Mouse (Mus musculus): ENCODE results near the gene Eipr1.

GRCm38 (mm10) chr12:28710566-28711185, 40.9 kb upstream of the Eipr1 start:
- TF ChIP-seq EP300 (optimal IDR thresholded peaks at IDR 0.05) = no peak
- TF ChIP-seq CTCF (IDR thresholded peaks at IDR 0.05; ENCODE audit: low read depth) = no peak
